ENCODE assay signal across 36 mouse cellular contexts in genomic region chr1:172427841-172428240, GRCm38 (mm10). TPM values are rescaled to one million over a fixed set of nuclear protein-coding genes. Genes with fewer than 3 reads are reported as not detected.
"Had no signal": no experiment of that assay in that cellular context is flagged by ENCODE, and none has a peak within 500 bp of the region (broad histone marks: within the 10 kb centered on the region; RNA-seq: fewer than 3 reads in every experiment).

No protein-coding gene starts in this region.

- H3K36me3 ChIP-seq: heart, embryonic 12.5 days; heart, embryonic 13.5 days; heart, embryonic 15.5 days; hindbrain, embryonic 10.5 days; hindbrain, embryonic 12.5 days; hindbrain, embryonic 13.5 days; hindbrain, embryonic 15.5 days; intestine, embryonic 15.5 days; kidney, embryonic 15.5 days had no signal

- DNase-seq: heart, postnatal 10 days; heart, postnatal 14 days; heart, postnatal 36 days; heart, postnatal 4 days; kidney, adult 11 months; kidney, adult 18-20 months; kidney, adult 2 months; kidney, adult 8-10 months; kidney, adult 9 months; kidney, postnatal 10 days; kidney, postnatal 14 days; kidney, postnatal 25 days; kidney, postnatal 36 days; kidney, postnatal 4 days; layer of hippocampus, adult 9-11 months; layer of hippocampus, postnatal 36 days had no signal

- H3K27ac ChIP-seq: heart, embryonic 13.5 days; heart, embryonic 15.5 days; hindbrain, embryonic 10.5 days; hindbrain, embryonic 12.5 days; hindbrain, embryonic 13.5 days; hindbrain, embryonic 14.5 days; hindbrain, embryonic 15.5 days; hindbrain, postnatal 0 days; intestine, embryonic 15.5 days; kidney, embryonic 15.5 days; kidney, postnatal 0 days; layer of hippocampus, adult 2 months; left cerebral cortex, adult 2 months had no signal

- H3K4me1 ChIP-seq: hindbrain, embryonic 12.5 days; hindbrain, embryonic 13.5 days; hindbrain, embryonic 15.5 days had no signal

- H3K4me2 ChIP-seq: heart, embryonic 11.5 days; heart, embryonic 12.5 days; heart, embryonic 13.5 days; heart, embryonic 15.5 days; hindbrain, embryonic 12.5 days; hindbrain, embryonic 13.5 days; hindbrain, embryonic 14.5 days; hindbrain, embryonic 15.5 days; intestine, embryonic 15.5 days; kidney, embryonic 15.5 days had no signal

- H3K9ac ChIP-seq: heart, embryonic 12.5 days; heart, embryonic 13.5 days; heart, embryonic 15.5 days; hindbrain, embryonic 12.5 days; hindbrain, embryonic 13.5 days; hindbrain, embryonic 14.5 days; hindbrain, embryonic 15.5 days; intestine, embryonic 15.5 days; kidney, embryonic 15.5 days had no signal

- ATAC-seq: hindbrain, embryonic 16.5 days; hindbrain, postnatal 0 days; inflammation-experienced regulatory T-cells, adult 6 months had no signal

- H3K9me3 ChIP-seq: heart, embryonic 12.5 days; heart, embryonic 13.5 days; heart, embryonic 15.5 days; hindbrain, embryonic 10.5 days; hindbrain, embryonic 12.5 days; hindbrain, embryonic 13.5 days; hindbrain, embryonic 15.5 days; intestine, embryonic 15.5 days; kidney, embryonic 15.5 days had no signal

- H3K27me3 ChIP-seq: heart, embryonic 12.5 days; heart, embryonic 13.5 days; heart, embryonic 15.5 days; hindbrain, embryonic 12.5 days; hindbrain, embryonic 13.5 days; hindbrain, embryonic 15.5 days; intestine, embryonic 15.5 days; kidney, embryonic 15.5 days had no signal

- H3K4me3 ChIP-seq: heart, embryonic 12.5 days; heart, embryonic 13.5 days; heart, embryonic 15.5 days; hindbrain, embryonic 10.5 days; hindbrain, embryonic 12.5 days; hindbrain, embryonic 13.5 days; hindbrain, embryonic 15.5 days; intestine, embryonic 15.5 days; kidney, embryonic 15.5 days; layer of hippocampus, adult 2 months; left cerebral cortex, adult 2 months had no signal

RNA-seq across cellular contexts. Expression of gene Slamf9, which starts 47.3 kb away (rescaled TPM):
- total RNA-seq: hematopoietic stem cell, adult 5-6 weeks; hindbrain, postnatal 0 days; layer of hippocampus, postnatal 14 days; layer of hippocampus, postnatal 25 days had no signal
- polyA plus RNA-seq: hindbrain, embryonic 10.5 days; hindbrain, embryonic 13.5 days had no signal
